Mouse (Mus musculus): ENCODE measurements around the gene Klhl2. TPM values are rescaled to one million over a fixed set of nuclear protein-coding genes. Genes with fewer than 3 reads are reported as not detected.

The Klhl2 gene
- 8.1 and 8.4 TPM in 2 replicates for polyA plus RNA-seq (2015; fragmentation: Nextera tagmentation; extraction: Ambion mirVana)

- DNase-seq (ENCODE audit: low spot score) = peak; percentile 73
These were observed at the start of gene Klhl2 for GRCm38 (mm10) chr8:64849897-64850541. Gene Klhl2 (minus strand): TSS chr8:64850017.

- DNase-seq (ENCODE audit: low spot score) = no peak
These were observed 48.9 kb upstream of the Klhl2 start for GRCm38 (mm10) chr8:64898710-64899109.

DNA sequence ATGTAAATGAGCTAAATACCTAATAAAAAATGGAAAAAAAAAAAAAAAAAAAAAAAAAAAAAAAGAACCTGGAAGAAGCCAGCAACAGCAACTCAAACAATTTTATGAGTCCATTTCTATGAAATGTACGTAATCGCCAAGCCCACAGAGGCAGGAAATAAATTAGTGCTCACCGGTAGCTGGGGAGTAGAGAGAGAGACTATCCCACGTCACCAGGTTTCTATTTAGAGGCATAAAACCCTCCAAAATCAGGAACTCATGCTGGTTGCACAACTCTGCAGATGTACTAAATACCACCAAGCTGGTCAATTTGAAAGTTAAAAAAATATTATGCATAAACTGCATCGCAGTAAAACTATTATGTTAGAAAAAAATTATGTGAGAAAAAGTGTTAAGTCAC lies 46.9 kb upstream of the Klhl2 start:
- DNase-seq (ENCODE audit: low spot score) = no peak

GRCm38 (mm10) chr8:64880619-64881200 lies 30.9 kb upstream of the Klhl2 start:
- DNase-seq (ENCODE audit: low spot score) = no peak

DNA sequence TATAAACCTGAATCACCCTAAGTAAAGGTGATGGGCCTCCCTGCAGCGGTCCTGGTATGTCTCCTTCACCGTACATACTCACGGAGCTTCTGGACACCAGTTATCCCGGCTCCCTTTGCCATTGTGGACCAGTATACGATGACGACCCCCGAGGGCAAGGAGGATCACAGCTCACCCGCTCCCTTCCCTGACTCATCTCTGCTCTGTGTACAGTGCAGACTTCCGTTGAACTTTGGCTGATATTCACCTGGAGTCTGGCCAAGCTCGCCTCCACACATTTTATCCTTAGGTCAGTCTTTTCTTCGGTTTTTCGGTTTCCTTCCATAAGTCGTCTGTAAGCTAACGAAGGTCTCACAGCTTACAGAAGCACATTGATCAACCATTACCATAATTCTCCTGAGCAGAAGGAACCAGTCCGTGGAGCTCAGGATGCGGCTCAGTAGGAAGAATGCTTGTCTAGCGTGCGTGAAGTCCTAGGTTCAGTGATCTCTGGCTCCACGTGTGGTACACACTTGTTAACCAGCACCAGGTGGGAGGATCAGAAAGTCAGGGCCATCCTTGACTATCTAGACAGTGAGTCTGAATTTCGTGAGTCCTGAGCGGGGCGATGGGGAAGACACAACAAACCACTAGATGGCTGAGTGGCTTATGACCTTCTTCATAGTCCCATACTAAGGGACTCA lies 28.0 kb upstream of the Klhl2 start:
- no peak for DNase-seq (ENCODE audit: low spot score)

DNA sequence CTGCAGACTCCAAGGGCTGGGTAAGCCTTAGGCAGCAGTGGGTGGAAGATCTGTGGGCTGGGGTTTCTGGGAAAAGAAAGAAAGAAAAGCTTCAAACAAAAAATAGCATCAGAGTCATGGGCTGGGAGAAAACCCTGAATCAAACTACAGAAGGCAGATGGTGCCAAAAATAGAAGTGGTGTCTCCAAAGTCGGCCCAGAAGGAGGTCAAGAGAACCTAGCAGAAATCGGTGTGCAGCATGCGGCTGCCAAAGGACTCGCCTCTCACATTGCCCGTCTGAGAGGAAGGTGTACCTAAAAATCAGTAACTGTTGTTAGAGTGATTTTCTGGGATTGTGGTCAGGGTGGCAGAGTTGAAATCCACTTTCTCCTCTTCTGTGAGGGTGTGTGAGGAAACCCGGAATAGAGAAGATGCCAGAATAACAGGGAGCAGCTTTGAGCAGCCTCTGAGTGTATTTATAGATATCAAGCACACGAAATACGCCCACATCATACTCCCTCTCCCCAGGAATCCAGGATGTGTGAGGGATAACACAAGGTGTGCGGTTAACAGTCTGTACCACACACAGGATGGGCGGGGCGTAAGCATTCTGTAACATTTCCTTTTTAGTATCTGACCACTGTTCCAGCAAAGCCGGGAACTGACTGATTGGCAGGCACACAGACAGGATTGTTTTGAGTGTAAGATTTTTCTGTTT lies 21.8 kb upstream of the Klhl2 start:
- DNase-seq (ENCODE audit: low spot score) = no peak

DNA sequence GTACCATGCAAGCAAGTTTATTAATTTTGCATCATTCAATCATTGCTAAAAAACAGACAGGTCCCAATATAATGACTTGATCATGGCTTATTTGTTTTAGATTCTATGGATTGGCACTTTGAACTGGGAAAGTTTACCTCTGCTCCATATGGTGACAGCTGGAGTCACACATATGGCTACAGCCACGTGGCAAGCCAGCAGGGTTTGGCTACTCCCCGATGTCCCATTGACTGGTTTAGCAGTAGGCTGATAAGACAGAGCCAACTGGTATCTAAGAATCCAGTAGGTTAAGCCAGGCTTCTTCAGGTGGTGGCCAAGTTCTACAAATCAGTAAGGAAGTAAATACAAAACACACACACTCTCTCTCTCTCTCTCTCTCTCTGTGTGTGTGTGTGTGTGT lies 20.4 kb upstream of the Klhl2 start:
- DNase-seq (ENCODE audit: low spot score) = no peak

DNA sequence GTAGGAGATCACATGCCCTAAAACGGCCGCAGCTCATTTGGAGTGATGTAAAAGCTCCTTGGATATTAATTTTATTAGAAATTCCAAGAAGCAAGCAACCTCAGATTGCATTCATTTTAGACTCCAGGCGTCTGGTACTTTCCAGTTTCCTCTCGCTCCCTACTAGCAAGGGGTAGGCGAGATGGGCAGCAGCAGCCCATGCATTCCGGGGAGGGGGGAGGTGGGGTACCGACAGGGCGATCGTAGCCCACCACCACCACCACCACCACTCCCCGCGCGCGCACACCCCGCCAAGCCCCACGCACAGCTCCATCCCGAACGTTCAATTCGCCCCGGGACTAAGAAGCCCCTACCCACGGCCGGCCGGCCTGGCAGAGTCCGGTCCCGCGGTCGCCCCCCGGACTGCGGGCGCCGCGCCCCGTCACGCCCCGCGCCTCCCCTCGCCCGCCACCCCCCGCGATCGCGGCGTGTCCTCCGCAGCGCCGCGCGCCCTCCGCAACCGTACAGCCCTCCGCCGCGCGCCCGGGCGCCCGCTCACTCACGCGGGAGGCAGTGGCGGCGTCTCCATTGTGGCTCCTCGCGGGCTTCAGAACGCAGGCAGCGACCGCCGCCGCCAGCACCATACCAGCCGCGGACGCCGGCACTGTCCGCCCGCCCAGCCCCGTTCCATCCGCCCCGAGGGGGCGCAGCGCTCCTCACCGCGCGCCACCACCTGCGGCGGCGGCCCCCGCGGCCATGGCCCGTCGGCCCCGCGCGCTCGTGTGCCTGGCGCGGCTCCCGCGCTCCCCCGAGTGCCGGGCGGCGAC lies 523 bp downstream of the Klhl2 start:
- DNase-seq (ENCODE audit: low spot score) = no peak

GRCm38 (mm10) chr8:64848245-64848785 lies 1.5 kb downstream of the Klhl2 start:
- no peak for DNase-seq (ENCODE audit: low spot score)

- no peak for DNase-seq (ENCODE audit: low spot score)
These were observed 2.2 kb downstream of the Klhl2 start for GRCm38 (mm10) chr8:64847650-64848049.

DNA sequence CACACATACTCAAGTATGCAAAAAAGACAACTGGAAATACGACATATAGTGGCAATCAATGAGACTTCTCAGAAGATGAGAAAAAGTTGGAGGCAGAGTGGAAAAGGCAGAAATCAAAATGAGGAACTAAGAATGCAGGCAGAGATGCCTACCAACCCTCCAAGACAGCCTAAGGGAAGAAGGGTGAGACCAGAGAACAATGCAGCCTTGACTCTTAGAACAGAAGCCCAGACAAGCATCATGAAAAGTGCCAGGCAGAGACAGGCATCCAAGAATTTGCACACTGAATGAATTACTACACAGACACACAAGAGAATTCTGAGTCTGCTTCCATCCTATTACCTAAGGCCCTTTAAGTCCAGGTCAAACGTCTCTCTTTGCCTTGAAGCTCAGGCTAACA lies 2.6 kb downstream of the Klhl2 start:
- no peak for DNase-seq (ENCODE audit: low spot score)

- no peak for DNase-seq (ENCODE audit: low spot score)
These were observed 4.5 kb downstream of the Klhl2 start for GRCm38 (mm10) chr8:64845314-64845713.

DNA sequence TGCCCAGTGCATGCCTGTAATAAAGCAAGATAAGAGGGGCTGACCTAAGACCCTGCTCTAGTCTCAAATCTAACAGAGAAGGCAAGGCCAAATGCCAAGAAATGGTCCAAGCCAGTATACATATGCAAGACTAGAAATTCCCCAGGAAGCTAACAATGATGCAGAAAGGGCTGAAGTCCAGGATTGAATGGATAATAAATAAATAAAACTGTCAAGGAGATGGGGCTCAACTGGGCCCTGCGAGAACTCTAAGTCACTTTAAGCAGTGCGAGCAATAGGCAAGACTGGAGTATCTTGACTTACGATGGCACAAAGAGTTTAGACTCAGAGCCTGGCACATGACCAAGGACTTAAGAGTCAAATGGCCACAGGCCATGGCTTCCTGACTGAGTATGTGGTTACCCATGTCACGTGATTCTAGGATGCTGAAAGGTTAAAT lies 5.8 kb downstream of the Klhl2 start:
- no peak for DNase-seq (ENCODE audit: low spot score)

GRCm38 (mm10) chr8:64843168-64843567 lies 6.6 kb downstream of the Klhl2 start:
- no peak for DNase-seq (ENCODE audit: low spot score)

DNA sequence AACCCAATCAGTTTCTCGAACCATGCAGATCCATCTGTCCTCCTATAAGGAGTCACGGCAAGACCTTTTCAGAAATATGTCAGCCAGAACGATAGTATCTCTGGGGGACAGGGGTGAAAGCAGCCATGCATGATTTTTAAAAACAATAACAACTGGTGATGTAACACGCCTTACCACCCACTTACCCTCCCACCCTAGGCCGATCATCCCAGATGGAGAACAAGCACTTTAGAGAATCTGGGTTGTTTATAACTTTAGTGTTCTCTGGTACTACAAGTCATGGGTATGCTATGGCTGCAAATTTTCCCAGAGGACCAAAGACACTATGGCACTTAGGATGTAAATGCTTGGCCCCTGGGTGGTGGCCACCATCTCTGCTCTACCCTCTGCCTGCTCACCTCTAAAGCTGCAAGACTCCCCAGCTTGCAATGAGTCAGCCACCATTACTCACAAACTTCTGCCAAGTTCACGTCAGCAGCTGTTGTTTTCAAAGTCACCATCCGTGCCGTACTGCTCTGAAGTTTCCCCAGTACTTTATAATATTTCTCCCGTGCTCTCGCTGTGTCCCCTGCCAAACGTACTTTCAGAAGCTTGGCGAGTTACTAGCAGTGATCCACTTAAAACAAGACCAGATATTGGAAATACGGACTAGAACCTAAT lies 7.9 kb downstream of the Klhl2 start:
- no peak for DNase-seq (ENCODE audit: low spot score)

DNA sequence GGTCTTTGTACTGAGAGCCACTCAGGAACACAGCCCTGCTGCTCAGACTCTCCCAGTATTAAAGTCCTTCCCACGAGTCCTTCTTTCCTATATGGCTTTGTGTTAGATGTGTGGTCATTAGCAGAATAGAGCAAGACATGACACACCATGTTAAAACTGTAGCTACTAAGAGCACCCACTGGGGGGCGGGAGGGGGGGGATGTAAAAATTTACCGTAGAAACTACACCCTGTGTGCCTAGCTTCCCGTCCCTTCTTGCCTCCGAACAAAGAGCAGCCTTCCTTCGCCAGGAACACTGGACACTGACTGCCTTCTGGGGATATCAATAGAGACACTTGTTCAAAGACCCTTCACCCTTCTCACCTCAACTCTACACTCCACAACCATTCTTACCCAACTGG lies 10.2 kb downstream of the Klhl2 start:
- DNase-seq (ENCODE audit: low spot score) = no peak

- no peak for DNase-seq (ENCODE audit: low spot score)
These were observed 14.2 kb downstream of the Klhl2 start for GRCm38 (mm10) chr8:64835475-64836122.

DNA sequence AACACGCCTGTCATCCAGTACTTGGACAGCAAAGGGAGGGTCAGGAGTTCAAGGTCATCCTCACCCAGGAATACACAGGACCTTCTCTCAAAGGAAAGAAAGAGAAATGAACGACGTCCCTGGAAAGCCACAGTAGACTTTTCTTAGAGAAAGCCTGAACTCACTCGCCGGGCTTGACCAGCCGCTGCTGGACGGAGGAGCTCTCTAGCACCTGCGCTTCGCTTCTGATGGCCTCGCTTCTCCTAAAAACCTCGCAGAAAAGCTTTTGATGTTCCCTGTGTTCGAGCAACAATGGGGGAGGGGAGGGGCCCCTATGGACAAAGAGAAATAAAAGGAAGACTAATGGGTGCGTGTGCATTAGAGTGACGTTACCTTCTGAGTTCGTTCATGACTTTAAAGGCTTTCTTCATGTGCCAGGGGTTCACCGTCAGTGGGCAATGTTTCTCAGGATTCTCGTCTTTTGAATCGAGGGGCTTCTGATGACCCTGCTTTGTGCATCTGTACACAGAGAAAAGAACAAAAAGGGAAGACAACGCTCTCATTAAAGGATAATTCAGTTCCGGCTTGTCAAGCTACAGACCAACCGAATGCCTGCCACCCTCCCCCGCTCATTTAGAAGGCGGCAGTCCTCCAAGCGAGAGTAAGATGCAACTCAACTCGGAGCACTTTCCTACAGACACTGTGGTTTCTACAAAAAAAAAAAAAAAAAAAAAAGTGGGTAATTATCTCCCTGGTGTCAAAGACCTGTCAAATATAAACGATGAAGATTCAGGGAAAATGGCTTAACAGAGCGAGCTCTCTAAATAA lies 15.5 kb downstream of the Klhl2 start:
- DNase-seq (ENCODE audit: low spot score) = peak; percentile 18

DNA sequence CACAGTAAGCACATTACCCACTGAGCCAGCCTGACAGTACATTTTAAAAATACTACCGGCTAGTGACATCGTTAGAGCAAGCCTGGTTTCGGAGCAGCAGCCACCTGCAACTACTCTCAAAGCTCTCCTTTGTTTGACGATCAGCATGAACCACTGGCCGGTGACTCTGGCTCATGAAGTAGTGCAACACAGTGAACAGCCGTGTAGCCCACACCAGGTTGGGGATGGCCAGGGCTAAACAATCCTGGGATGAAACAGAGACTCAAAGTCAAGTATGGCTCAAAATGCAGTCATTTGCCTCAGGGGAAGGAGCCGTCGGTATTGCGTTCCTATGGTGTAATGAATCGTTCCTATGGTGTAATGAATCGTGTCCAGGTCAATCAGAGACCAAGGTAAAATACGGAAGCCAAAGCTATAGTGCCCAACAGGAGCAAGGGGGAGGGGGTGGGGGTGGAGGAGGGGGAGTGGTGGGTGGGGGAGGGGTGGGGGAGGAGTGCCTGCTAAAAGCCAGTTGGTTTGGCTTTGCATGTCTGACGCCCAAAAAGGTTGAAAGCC lies 17.2 kb downstream of the Klhl2 start:
- no peak for DNase-seq (ENCODE audit: low spot score)
